Mouse (Mus musculus) gastrocnemius, adult 2 months (tissue): ENCODE data around the gene Fubp1. TPM values are rescaled to one million over a fixed set of nuclear protein-coding genes. Genes with fewer than 3 reads are reported as not detected.
A peak's percentile ranks its signal among the peaks of the same experiment; 100 is the strongest.

ENCODE experiments used
- DNase-seq: peaks from one replicate; pipeline ENCODE4 v3.0.0; 2022
- H3K27ac ChIP-seq: fragments of 200-600 bp; 2 replicates; pipeline ENCODE4 v1.8.1; 2022; ENCODE audit warnings: mild to moderate bottlenecking
- H3K4me3 ChIP-seq: fragments of 200-600 bp; 2 replicates; pipeline ENCODE4 v1.8.1; 2022; ENCODE audit warnings: mild to moderate bottlenecking, moderate library complexity
- CTCF ChIP-seq: fragments of 200-600 bp; IDR thresholded peaks from 2 replicates; pipeline ENCODE4 v1.8.1; 2022; ENCODE audit warnings: antibody characterized with exemption, mild to moderate bottlenecking, moderate library complexity
- intact Hi-C: fragments of 180-260 bp; cut with DNase I; formaldehyde crosslinking; loops from one replicate; pipeline ENCODE4 v1.15.1; 2025
- total RNA-seq, 2 experiments: library from RNA; stranded (reverse); gene quantifications; 2 replicates each; pipeline ENCODE4 v1.2.3; 2021

Gene Fubp1
- total RNA-seq, 2 experiments from 2014 or later = 30.1 to 36.8 TPM

- DNase-seq = no peak
- no peak for TF ChIP-seq CTCF
- Histone ChIP-seq H3K4me3 (no peak overlapping the region; the same call in 1 of the 2 replicates), H3K27ac (peak overlapping the region; percentile 39; the same call in 1 of the 2 replicates)
- intact Hi-C loops = no loop called here
Observed at GRCm38 (mm10) chr3:152257528-152257927, 47.3 kb downstream of the Fubp1 start.

- intact Hi-C loops = loop anchor here (1.0 kb wide), 1 partner anchor 56 kb away; no protein-coding TSS in a partner anchor
- peak overlapping the region; percentile 96 for H3K27ac ChIP-seq
- peak overlapping the region; percentile 94; the same call in 1 of the 2 replicates for H3K4me3 ChIP-seq
- DNase-seq = peak; percentile 84
- TF ChIP-seq CTCF = peak; percentile 83
Observed at GRCm38 (mm10) chr3:152259409-152259808, 49.2 kb downstream of the Fubp1 start.

GRCm38 (mm10) chr3:152260362-152260761 is 50.1 kb downstream of the Fubp1 start:
- intact Hi-C loops = no loop called here
- TF ChIP-seq CTCF = no peak
- Histone ChIP-seq H3K27ac (peak overlapping the region; percentile 96), H3K4me3 (peak overlapping the region; percentile 94)
- DNase-seq = no peak

GRCm38 (mm10) chr3:152261436-152261835 is 51.2 kb downstream of the Fubp1 start:
- no peak for TF ChIP-seq CTCF
- H3K4me3 ChIP-seq = peak overlapping the region; percentile 94

GRCm38 (mm10) chr3:152261948-152262347 is 51.7 kb downstream of the Fubp1 start:
- no peak for DNase-seq
- Histone ChIP-seq H3K4me3 (peak overlapping the region; percentile 94), H3K27ac (peak overlapping the region; percentile 96)
- intact Hi-C loops = no loop called here
- no peak for TF ChIP-seq CTCF

More at GRCm38 (mm10) chr3:152261436-152261835, 51.2 kb downstream of the Fubp1 start:
- H3K27ac ChIP-seq = peak overlapping the region; percentile 96
- DNase-seq = no peak
- intact Hi-C loops = no loop called here

GRCm38 (mm10) chr3:152264374-152264773 is 54.2 kb downstream of the Fubp1 start:
- H3K4me3 ChIP-seq = peak overlapping the region; percentile 94
- no peak for TF ChIP-seq CTCF
- peak overlapping the region; percentile 96 for H3K27ac ChIP-seq
- DNase-seq = peak; percentile 55
- intact Hi-C loops = no loop called here

GRCm38 (mm10) chr3:152264830-152265229 is 54.6 kb downstream of the Fubp1 start:
- TF ChIP-seq CTCF = no peak
- intact Hi-C loops = loop anchor here (1.0 kb wide), 1 partner anchor 43 kb away; no protein-coding TSS in a partner anchor
- no peak for DNase-seq
- peak overlapping the region; percentile 94 for H3K4me3 ChIP-seq
- H3K27ac ChIP-seq = peak overlapping the region; percentile 96

GRCm38 (mm10) chr3:152265351-152266035 is 55.3 kb downstream of the Fubp1 start:
- intact Hi-C loops = loop anchor here (1.0 kb wide), 1 partner anchor 43 kb away; no protein-coding TSS in a partner anchor
- no peak for TF ChIP-seq CTCF
- H3K27ac ChIP-seq = peak overlapping the region; percentile 96
- DNase-seq = peak; percentile 94
- H3K4me3 ChIP-seq = peak overlapping the region; percentile 94

- no peak for DNase-seq
Observed at GRCm38 (mm10) chr3:152266036-152266421, 55.8 kb downstream of the Fubp1 start, which contains the start of gene Nexn. Gene Nexn, minus strand, starts transcription at chr3:152266350.

GRCm38 (mm10) chr3:152268099-152268498 is 57.9 kb downstream of the Fubp1 start:
- intact Hi-C loops = no loop called here
- DNase-seq = no peak
- TF ChIP-seq CTCF = no peak
- H3K27ac ChIP-seq = no peak overlapping the region
- H3K4me3 ChIP-seq = no peak overlapping the region

More at GRCm38 (mm10) chr3:152266036-152266421, 55.8 kb downstream of the Fubp1 start, which contains the start of gene Nexn:
- H3K4me3 ChIP-seq = peak within 1 kb of the TSS; percentile 94
- intact Hi-C loops = no loop called here
- H3K27ac ChIP-seq = peak within 1 kb of the TSS; percentile 96
- TF ChIP-seq CTCF = no peak

- H3K27ac ChIP-seq = no peak overlapping the region
- no peak overlapping the region for H3K4me3 ChIP-seq
- no peak for TF ChIP-seq CTCF
- DNase-seq = no peak
- intact Hi-C loops = no loop called here
Observed at GRCm38 (mm10) chr3:152271071-152271710, 61.0 kb downstream of the Fubp1 start.

GRCm38 (mm10) chr3:152271876-152272275 is 61.7 kb downstream of the Fubp1 start:
- H3K27ac ChIP-seq = no peak overlapping the region
- TF ChIP-seq CTCF = no peak
- no peak overlapping the region for H3K4me3 ChIP-seq
- DNase-seq = no peak
- intact Hi-C loops = no loop called here

- intact Hi-C loops = no loop called here
- H3K27ac ChIP-seq = no peak overlapping the region
- DNase-seq = no peak
- H3K4me3 ChIP-seq = no peak overlapping the region
- no peak for TF ChIP-seq CTCF
Observed at GRCm38 (mm10) chr3:152272974-152273685, 62.9 kb downstream of the Fubp1 start.
